Mouse (Mus musculus) E14TG2a.4 (cell line): ENCODE data around the gene Shroom3.

Source experiments
- H3K27me3 ChIP-seq: 2 replicates; pipeline ENCODE4 v1.6.1; 2014; ENCODE audit warnings: low read length, control low read depth; ENCODE audit not compliant: insufficient read depth
- H3K36me3 ChIP-seq: 2 replicates; pipeline ENCODE4 v1.6.1; 2014; ENCODE audit warnings: low read length, control low read depth; ENCODE audit not compliant: insufficient read depth
- H3K4me1 ChIP-seq: replicated peaks from 2 replicates; pipeline ENCODE4 v1.6.1; 2014; ENCODE audit warnings: low read depth, low read length, control low read depth
- H3K4me3 ChIP-seq: replicated peaks from 2 replicates; pipeline ENCODE4 v1.5.1; 2014; ENCODE audit warnings: mild to moderate bottlenecking, low read length
- H3K9me3 ChIP-seq: 2 replicates; pipeline ENCODE4 v1.6.1; 2014; ENCODE audit warnings: low read length, control low read depth
- CTCF ChIP-seq: conservative IDR thresholded peaks from 2 replicates; pipeline ENCODE4 v1.5.1; 2014; ENCODE audit warnings: low read length
- NANOG ChIP-seq: IDR thresholded peaks from 2 replicates; pipeline ENCODE4 v1.6.1; 2014; ENCODE audit warnings: borderline replicate concordance, low read length, mixed read lengths
- POU5F1 ChIP-seq: IDR thresholded peaks from 2 replicates; pipeline ENCODE4 v1.6.1; 2014; ENCODE audit warnings: low read length, borderline replicate concordance

Gene Shroom3

DNA sequence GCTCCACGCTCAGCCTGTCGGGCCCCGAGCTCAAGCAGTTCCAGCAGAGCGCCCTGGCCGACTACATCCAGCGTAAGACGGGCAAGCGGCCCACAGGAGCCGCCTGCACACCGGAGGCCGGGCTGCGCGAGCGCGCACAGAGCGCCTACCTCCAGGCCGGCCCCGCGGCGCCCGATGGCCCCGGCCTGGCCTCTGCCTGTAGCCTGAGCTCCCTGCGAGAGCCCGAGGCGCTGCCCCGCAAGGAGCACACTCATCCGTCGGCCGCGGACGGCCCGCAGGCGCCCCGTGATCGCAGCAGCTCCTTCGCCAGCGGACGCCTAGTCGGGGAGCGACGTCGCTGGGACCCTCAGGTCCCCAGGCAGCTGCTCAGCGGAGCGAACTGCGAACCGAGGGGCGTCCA is 259.3 kb downstream of the Shroom3 start:
- H3K36me3 ChIP-seq, result peaks cover 64% of the 10 kb centered on the region
- peaks cover 28% of the 10 kb centered on the region for H3K4me1 ChIP-seq
- peaks cover 40% of the 10 kb centered on the region for H3K27me3 ChIP-seq
- H3K9me3 ChIP-seq, result no peaks in the 10 kb centered on the region
- peak overlapping the region; percentile 79 for H3K4me3 ChIP-seq
- TF ChIP-seq POU5F1 (no peak), CTCF (no peak), NANOG (no peak)

DNA sequence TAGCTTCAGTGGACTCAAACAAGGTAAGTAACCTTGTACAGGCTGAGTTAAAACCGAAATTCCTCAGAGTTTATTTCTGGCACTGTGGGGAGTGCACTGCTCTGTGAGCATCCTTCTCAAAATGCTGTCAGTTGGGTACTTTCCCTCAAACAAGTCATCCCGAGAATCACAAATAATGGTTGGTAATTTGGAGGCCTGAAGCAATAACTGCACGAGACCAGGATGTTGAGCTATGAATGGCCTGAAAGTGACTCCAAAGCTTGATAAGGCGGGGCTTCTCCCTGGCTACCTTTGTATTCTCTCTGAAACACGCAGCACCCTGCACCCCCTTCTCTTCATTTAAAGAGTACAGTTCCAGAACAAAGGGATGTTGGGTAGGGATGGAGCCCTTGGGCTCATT is 261.6 kb downstream of the Shroom3 start:
- Histone ChIP-seq H3K36me3 (peaks cover 72% of the 10 kb centered on the region), H3K4me3 (no peak overlapping the region), H3K9me3 (no peaks in the 10 kb centered on the region), H3K4me1 (peaks cover 30% of the 10 kb centered on the region), H3K27me3 (peaks cover 40% of the 10 kb centered on the region)
- TF ChIP-seq NANOG (no peak), CTCF (no peak), POU5F1 (no peak)

DNA sequence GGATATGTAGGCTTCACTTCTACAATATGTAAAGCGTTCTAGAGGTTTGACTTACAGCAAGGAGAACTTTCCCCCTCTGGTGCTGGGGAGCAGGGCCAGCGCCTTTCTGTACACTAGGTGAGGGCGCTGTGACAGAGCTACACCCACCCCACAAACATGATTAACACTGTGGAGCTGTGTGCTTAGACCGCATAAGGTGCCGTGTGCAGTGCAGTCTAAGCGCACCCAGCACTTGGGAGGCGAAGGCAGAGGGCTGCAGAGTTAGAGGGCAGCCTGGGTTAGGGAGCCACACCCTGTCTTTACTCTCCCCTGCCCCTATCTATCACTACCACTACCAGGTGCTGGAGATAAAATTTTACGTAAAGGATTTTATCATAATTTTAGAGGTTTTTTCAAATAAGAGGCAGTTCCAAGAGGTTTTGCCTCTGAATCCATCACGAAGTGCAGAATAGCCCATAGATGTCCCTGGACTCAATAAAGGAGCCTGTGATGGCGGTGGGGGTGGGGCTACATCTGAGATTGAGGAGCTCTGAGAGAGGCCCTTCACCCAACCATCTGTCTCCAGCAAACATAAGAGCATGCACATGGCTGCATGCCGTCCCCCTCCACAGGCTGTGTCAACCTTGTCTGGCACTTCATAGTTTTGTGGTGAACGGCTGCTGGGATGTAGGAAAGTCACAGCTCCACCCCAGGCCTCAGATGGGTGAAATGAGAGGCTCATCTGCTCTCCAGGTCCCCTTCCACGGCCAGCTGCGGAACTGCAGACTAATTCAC is 265.9 kb downstream of the Shroom3 start:
- peaks cover 80% of the 10 kb centered on the region for H3K36me3 ChIP-seq
- no peaks in the 10 kb centered on the region for H3K9me3 ChIP-seq
- TF ChIP-seq CTCF (no peak), NANOG (no peak), POU5F1 (no peak)
- no peak overlapping the region for H3K4me3 ChIP-seq
- no peaks in the 10 kb centered on the region for H3K27me3 ChIP-seq
- peaks cover 43% of the 10 kb centered on the region for H3K4me1 ChIP-seq

DNA sequence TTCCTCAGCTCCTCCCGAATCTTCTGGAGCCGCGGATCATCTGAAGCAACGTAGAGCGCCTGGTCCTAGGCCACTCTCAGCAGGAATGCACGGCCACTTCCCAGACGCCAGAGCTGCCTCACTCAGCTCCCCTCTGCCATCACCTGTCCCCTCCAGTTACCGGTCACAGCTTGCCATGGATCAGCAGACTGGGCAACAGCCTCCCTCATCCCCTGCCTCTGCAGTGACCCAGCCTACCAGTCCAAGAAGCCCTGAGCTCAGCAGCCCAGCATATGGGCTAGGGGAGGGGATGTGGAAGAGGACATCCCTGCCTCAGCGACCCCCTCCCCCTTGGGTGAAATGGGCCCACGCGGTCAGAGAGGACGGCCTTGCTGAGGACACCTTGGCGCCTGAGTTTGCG is 267.3 kb downstream of the Shroom3 start:
- Histone ChIP-seq H3K27me3 (no peaks in the 10 kb centered on the region), H3K4me3 (peak overlapping the region; percentile 67), H3K9me3 (no peaks in the 10 kb centered on the region), H3K36me3 (peaks cover 84% of the 10 kb centered on the region), H3K4me1 (peaks cover 55% of the 10 kb centered on the region)
- TF ChIP-seq POU5F1 (no peak), NANOG (no peak), CTCF (no peak)

DNA sequence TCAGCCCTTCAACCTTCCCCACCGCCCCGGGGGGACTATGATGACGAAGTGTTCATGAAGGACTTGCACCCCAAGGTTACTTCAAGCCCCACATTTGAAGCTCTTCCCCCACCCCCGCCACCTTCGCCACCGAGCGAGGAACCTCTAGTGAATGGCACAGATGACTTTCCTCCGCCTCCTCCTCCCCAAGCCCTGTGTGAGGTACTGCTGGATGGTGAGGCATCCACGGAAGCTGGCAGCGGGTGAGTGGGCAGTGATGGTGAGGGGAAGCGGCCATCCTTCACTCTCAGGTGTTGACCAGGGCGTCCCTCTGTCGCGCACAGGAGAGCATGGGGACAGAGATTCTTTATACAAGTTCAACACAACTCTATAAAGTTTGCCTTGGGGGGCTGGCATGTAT is 267.8 kb downstream of the Shroom3 start:
- H3K4me1 ChIP-seq, result peaks cover 55% of the 10 kb centered on the region
- H3K27me3 ChIP-seq, result no peaks in the 10 kb centered on the region
- H3K4me3 ChIP-seq, result peak overlapping the region; percentile 67
- peaks cover 85% of the 10 kb centered on the region for H3K36me3 ChIP-seq
- TF ChIP-seq NANOG, result no peak
- H3K9me3 ChIP-seq, result no peaks in the 10 kb centered on the region

DNA sequence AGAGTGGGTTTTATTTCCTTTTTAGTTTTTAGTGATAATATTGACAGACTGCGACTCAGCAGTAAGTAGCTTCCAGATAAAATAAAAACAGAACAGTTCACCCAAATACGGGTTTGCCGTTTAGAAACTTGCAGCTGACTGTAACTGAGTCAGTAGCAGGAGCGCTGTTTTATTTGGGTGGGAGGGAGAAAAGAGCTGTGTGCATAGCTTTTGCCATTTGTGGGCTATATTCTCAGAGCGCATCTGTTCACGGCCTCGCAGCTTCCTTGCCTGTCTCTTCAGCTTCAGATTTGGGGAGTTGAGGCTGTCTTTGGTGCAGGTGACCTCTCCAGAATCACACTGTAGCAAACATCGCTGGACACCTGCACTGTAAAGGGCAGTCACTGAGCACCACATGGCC is 270.6 kb downstream of the Shroom3 start:
- Histone ChIP-seq H3K36me3 (peaks cover 92% of the 10 kb centered on the region), H3K27me3 (no peaks in the 10 kb centered on the region), H3K4me1 (peaks cover 55% of the 10 kb centered on the region), H3K9me3 (no peaks in the 10 kb centered on the region), H3K4me3 (no peak overlapping the region)
- no peak for TF ChIP-seq POU5F1
- TF ChIP-seq NANOG, result no peak
- TF ChIP-seq CTCF, result no peak

DNA sequence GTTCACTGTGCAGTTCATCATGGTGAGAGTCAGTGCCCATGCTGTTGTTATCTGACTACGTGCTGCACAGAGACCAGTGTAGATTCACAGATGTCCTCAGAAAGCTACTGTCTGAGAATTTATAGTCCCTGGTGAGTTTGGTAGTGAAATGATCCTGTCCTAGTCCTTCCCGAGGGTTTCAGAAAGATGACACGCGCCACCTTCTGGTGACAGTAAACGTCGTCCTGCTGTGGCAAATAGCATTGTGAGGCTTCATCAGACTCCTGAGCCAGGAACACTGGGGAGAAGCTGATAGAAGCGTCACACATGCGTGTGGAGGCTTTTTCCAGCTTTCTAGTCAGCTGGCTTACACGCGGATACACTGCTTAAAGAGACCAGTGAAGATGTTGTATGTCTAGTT is 271.1 kb downstream of the Shroom3 start:
- H3K4me3 ChIP-seq, result no peak overlapping the region
- peaks cover 50% of the 10 kb centered on the region for H3K4me1 ChIP-seq
- peaks cover 93% of the 10 kb centered on the region for H3K36me3 ChIP-seq
- no peaks in the 10 kb centered on the region for H3K9me3 ChIP-seq
- TF ChIP-seq POU5F1 (no peak), NANOG (no peak), CTCF (peak; percentile 30)
- H3K27me3 ChIP-seq, result no peaks in the 10 kb centered on the region

DNA sequence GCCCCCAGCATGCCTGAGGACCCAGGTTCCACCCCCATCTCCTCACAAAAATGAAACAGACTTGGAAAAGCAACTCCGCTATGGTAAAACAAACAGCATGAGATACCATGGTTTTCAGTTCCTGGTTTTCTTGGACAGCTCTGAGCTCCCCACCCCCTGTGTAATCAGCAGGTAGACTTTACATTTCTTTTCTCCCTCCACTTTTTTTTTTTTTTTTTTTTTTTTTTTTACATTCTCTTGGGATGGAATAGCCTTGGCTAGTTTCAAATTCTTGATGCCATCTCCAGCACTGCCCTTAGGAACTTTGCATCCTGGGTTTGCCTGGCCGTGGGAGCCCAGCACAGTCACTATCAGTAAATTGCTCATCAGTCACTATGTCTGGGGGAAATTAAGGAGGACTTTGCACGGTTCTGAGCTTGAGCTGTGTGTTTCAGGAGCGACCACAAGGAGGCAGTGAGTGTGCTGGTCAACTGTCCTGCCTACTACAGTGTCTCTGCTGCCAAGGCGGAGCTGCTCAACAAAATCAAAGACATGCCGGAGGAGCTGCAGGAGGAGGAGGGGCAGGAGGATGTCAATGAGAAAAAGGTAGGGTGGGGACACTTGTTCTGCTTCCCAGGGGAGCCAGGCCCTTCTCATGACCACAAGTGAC is 271.7 kb downstream of the Shroom3 start:
- H3K9me3 ChIP-seq, result no peaks in the 10 kb centered on the region
- peaks cover 94% of the 10 kb centered on the region for H3K36me3 ChIP-seq
- no peak overlapping the region for H3K4me3 ChIP-seq
- TF ChIP-seq POU5F1 (no peak), CTCF (peak; percentile 40), NANOG (no peak)
- H3K27me3 ChIP-seq, result no peaks in the 10 kb centered on the region
- peaks cover 46% of the 10 kb centered on the region for H3K4me1 ChIP-seq
